Mouse (Mus musculus): ENCODE measurements around the gene Rhog.

Gene Rhog

DNA sequence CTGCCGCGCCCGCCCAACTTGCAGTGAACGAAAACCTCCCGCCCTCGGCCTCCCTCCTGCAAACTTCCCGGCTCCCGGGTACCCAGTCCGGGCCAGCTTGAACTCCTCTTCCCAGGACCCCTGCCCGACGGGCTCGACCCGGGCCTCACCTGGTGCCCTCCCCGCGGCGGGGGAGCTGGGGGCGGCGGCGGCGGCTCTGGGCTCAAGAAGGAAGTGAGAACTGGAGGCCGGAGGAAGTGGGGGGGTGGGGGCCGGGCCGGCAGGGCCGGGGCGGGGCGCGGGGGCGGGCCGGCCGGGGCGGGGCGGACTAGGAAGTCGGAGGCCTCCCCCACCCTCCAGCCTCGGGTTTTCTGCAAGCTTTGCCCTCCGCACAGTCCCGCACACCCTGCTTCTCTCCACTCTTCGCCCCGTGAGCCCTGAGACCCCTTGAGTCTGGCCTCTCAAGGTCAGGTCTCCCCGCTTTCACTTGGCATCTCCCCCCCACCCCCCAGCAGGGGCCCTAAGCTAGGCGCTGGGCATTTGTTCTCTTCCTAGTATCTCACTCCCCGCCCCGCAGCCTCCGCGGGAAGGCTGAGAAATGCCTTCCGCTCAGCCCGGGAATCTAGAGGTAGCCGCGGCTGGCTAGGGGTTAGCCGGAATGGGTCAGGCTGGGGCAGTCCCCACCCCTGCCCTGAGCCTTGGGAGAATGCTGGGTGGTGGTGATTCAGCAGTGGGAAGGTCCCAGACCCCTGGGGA lies 5.8 kb downstream of the Rhog start:
- DNase-seq, result peak; percentile 78

DNA sequence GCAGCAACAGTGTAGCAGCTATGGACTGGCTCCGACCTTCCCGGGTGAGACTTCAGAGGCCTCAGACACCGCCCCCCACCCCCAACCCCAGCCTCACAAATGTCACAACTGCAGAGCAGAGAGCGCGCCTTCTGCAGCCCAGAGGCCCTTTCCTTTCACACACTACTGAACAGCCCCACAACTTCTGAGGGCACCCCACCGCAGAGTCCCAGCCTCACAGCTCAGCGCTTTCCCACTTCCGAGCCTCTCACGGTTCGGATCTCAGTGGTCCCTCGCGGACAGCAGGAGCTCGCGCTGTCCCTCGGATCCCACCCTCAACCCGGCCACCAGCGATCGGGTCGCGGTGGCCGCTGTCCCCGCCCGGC lies 6.3 kb downstream of the Rhog start:
- DNase-seq, result no peak

DNA sequence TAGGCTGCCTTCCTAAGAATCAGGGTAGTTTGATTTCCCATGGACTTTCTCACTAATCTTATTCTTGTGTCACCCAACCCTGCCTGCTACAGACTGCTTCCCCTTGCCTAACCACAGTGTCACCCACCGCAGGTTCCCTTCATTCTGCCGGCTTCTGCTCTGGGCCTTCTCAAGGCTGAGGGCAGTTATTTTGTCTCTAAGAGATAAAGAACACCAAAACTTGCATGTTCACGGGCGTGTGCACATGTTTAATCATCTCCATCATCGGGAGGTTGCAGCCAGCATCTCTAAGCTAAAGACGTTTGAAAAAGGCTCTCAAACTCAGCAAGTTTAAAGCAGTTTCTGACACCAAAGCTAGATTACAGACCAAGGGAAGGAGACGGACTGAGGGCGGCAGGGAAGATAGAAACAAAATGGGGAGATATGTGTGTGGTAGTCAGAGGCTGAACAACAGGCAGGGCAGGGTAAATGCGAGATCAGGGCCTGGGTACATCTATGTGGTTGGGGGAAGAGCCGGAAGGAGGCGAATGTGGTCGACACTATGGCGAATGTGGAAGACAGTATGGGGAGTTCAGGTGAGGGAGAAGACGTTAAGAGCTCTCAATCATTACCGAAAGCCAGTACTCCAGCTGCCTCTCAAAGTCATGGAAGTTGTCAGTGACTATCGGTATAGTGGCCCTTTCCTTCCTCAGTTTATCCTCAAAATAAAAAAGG lies 7.0 kb downstream of the Rhog start:
- DNase-seq, result no peak

DNA sequence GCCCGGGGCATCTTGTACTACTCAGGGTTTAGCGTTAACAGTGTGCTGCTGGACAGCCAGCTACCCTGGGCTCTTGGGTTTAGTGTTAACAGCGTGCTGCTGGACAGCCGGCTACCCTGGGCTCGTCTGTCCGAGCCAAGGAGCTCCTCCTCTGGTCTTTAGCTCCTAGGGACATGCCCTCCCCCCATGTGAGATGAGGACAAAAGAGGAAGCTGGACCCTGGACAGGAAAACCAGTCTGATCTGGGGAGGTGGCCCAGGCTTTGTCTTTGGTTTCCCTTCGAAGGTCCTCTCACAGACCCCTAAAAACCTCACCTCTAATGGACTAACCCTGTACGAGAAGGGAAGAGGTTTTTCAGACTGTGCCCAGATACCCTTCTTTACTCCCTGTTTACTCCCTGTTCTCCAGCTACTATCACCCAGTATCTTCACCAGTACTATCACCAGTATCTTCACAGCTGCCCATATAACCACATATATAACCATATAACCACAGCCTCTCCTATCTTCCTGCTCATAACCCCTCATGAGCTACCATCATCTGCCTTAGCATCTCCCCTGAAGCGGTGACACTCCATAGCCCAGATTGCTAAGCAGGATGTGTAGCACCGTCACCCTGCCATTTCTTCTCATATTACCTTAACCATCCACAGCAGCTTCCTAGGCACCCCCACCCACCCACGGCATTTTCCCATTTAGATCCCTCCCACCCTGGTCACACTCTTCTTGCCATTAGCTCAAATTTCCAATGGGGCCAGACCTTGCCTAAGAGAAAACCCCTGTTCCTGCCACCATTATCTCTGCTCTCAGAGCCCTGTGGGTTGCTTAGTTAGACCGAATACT lies 8.7 kb downstream of the Rhog start:
- DNase-seq, result no peak

DNA sequence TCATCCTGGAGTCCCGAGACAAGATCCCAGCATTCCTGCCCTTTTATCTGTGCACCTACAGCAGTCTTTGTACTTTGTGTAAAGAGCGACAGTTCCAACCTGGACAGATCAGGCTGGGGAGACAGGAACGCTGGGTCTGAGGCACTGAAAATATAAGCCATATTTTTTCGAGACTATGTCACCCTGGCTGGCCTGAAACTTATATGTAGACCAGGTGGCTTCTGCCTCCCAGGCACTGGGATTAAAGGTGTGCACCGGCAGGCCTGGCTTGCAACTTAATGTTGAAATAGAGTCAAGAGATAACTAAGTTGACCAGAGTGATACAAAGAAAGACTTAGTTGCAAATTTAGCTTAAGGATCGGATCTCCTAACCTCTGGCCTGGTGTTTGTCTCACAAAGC lies 9.6 kb downstream of the Rhog start:
- no peak for DNase-seq

DNA sequence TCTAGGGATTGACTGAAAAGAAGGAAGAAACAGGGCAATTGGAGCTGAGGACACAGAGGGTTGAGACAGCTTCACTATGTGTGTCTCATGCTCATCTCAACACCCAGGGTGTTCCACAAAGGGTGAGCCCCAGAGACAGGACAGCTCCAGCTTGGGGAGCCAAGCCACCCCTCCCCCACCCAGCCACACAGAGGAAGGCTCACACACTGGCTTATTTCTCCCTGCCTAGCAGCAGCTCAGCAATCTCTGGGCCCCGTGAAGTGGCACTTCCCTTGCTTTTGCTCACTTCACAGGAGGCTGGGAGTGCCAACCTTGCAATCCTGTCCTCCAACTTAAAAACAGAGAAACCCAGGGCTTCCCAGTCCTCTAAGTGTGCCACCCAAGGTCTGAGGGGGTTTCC lies 10.1 kb downstream of the Rhog start:
- DNase-seq, result no peak

DNA sequence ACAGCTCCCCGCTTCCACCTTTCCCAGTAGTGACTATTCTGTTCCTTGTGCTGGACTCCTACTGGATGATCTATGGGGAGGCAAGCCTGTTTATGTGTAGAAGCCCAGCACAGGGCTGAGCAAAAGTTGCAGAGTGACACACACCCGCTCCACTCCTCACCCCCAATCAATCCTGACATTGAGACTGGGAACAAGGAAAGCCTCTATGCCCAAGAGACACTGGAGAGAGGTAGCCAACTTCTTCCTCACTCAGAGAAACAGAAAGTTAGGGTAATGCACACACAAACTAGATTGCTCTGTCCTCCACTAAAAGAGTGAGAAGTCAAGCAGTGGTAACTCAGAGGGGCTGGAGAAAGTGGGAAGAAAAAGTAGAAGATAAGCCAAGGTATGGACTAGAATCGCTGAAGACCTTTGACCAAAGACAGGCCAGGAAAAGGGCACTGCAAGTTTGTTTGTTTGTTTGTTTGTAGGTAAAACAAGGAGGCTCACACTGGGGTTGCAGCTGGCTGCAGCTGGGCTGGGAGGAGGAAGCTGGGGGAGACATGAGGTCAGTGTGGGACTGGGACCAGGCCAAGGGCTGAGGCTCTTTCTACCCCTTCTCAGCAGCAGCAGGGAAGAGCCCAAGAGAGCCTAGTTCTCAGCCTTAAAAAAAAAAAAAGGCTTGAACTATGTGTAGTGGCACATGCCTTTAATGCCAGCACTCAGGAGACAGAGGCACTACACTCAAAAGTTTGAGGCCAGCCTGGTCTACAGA lies 10.9 kb downstream of the Rhog start:
- no peak for DNase-seq

DNA sequence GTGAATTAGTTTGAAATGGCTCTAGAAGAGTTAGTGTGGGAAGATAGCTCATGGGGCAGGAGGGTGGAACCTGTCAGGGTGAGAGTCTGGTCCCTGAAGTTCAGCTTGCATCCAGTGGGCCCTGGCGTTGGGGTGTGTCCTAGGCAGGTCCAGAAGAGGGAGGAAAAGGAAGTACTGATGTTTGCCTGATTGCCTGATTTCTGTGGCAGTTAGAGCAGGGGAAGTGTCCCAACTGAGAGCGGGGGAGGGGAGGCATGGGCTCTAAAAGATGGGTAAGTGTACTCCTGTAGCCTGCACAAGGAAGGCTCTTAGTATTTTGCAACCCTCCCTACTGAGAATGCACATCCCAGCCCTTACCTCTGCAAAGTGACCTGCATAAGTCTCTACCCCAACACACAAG lies 12.0 kb downstream of the Rhog start:
- no peak for DNase-seq

DNA sequence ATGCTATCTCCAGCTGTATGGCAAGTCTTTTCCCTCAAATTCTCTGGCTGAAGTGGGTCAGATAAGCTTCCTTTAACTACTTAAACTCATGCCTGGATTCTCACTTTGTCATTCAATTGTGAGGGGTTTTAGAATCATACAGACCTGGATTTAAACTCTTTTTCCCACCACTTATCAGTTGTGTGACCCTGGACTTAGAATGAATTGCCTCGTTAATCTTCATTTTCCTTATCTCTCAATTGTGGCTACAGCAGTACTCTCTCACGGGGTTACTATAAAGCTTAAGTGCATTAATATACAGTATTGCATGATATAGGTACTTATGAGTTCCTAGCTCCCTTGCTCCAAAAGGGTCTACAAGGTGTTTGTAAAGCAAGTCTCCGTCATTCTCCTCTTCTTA lies 12.9 kb downstream of the Rhog start:
- no peak for DNase-seq

DNA sequence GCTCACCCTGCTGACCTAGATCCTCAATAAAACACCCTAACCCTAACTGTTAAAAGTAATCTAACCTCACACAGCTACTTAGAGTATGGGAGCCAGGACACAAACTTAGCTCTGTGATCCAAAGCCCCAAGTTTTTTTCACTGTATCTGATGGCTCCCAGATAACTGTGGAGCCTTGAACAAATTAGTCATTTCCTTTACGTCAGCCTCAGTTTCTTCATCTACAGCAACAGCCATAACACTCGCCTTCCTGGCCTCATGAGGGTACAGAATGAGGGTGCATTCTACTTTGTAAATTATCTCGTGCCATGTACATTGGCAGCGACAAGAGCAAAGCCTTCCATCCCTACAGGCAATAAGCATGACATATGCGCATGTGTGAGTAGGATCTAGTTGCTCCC lies 13.5 kb downstream of the Rhog start:
- no peak for DNase-seq

DNA sequence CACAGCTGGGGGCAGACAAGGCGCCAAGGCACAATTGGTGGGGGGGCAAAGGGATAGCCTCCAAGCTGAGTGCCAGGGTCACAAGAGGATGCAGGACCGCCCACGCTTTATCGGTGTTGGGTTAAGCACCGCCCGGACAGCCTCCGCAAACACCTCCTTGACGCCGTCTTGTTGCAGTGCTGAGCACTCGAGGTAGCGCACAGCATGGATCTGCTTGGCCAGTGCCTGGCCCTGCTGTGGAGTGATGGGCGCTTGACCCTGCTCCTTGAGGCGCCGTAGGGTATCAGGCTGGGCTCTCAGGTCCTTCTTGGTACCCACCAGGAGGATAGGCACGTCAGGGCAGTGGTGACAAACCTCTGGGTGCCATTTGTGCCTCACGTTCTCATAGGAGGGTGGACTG lies 16.3 kb downstream of the Rhog start:
- no peak for DNase-seq

DNA sequence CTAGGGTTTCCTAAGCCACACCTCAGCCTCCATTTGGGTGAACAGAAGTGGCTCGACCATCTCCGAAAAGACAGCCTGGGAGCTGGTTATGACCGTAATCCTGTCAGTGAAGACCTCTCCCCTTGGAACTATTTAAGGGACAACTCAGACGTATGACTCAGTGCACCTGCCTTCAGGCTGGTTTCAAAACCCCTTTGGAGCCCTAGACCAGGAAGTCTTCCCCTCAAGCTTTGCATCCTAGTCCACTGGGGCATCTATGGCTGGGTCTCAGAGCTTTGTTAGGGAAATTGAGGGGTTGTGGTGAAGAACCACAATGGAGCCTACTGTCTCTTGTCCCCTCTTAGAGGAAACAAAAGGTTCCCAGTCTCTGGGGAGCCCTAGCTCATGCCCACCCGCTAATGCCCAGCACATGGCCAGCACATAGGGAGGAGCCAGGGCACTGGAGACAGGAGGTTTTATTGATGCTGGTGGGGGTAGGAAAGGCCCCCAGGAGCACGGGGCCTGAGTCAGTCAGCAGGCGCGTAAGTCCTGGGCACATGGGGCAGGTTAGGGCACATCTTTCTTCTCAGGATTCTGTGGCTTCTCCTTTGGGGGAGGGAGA lies 17.1 kb downstream of the Rhog start:
- DNase-seq, result no peak

DNA sequence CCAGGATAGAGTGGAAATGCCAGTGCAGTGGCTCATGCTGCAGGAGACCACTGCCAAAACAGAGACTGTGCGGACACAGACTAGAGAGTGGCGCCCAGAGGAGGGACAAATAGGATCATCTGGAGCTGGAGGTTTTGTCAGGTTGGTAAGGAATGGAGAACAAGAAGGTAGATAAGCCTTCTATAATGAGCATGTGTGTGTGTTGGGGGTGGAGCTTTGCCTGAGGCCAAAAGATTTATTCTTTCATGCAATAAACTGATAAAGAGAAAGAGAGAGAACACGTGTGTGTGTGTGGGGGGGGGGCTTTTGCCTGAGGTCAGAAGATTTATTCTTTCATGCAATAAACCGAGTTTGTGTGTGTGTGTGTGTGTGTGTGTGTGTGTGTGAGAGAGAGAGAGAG lies 22.8 kb downstream of the Rhog start:
- DNase-seq, result no peak

DNA sequence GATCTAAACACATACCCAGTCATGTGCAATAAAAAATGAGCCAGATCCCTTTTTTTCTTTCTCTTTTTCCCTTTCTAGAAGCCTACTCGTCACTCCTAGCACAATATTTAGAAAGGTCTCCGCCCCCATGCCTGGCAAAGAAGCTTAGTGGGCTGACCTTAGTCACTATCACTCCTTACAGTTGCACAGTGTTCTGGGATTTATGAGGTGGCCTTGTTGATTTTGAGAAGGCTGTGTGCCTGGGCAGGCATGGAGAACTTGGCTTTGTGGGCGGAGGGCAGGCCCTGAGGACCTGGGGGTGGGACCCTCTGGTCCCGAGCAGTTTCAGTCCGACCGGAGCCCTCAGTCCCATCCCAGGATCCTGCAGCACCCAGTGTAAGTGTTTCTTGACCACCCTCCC lies 26.0 kb downstream of the Rhog start:
- DNase-seq, result no peak

DNA sequence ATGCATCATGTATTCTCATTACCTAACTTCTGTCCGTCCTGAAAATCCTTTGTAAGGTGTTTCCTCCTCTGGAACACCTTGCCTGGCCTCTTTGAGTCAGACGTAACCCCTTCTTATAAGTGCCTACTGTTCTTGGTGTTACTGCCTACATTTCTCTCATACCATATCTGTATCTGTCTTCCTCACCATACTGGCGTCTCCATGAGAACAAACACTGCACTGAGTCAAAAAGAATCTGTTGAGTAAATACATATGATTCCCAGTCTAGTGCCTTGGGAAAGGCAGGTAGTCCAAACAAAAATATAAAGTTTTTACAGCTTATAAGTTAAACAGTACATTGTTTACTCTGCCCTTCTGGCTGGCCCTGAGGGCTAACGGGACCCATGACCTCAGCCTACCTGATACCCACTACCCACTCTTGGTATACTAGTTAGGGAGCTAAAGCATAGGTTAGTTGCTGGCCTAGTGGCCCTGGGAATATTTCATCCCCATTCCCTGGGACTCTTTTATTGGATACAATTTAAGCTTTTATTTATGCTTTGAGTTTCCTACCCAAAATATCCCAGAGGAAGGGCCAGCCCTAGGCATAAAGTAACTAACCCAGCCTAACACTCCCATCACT lies 27.7 kb downstream of the Rhog start:
- no peak for DNase-seq

DNA sequence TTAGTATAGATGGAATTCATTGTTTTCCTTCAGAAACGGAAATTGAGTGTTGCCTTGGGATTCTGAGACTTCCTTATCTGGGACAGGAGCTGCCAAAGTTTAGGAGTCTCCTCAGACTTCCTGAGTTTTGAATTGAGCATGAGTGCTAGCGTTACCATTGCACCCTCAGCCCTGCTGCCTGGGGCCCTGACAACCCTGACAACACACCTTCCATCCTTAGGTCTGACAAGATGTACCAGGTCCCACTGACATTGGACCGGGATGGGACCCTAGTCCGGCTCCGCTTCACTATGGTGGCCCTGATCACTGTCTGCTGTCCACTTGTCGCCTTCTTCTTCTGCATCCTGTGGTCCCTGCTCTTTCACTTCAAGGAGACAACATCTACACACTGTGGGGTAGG lies 29.8 kb downstream of the Rhog start:
- DNase-seq, result no peak

DNA sequence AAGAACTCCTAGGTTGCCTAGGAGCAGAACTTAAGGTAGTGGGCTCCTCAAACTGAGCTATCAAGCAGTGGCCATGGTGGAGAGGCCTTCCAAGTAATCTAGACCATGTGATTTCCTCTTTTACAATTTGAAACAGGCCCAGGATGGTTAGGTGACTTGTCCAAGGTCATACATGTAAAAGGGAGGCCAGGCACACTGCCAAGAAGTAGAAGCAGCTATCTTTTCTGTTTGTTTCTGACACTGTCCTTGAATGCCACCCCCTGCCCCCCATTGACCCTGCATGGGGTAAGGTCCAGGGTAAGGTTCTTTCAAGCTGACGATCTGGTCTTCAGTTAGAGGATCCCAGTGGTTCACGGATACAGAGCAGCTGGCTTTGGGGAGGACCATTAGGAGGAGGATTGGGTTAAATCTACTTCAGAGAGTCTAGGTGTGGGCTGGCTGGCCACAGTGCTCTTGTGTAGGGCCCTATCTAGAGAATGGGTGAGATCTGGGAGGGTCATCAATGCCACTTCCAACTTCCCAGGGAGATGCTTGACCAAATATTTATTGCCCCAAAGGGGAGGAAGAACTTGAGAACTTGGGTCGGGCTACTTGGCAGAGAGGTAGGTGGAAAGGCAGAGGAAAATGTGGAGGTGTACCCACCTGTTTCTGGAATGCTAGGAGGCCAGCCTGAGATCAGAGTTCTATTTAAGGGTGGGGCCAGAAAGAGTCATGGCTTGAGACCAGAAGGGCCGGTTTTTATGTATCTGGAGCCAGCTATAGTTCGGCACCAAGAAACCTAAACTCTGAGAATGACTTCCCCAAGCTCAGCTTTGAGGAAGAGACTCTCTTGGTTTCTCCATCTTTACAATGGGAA lies 31.7 kb downstream of the Rhog start:
- peak; percentile 41 for DNase-seq

DNA sequence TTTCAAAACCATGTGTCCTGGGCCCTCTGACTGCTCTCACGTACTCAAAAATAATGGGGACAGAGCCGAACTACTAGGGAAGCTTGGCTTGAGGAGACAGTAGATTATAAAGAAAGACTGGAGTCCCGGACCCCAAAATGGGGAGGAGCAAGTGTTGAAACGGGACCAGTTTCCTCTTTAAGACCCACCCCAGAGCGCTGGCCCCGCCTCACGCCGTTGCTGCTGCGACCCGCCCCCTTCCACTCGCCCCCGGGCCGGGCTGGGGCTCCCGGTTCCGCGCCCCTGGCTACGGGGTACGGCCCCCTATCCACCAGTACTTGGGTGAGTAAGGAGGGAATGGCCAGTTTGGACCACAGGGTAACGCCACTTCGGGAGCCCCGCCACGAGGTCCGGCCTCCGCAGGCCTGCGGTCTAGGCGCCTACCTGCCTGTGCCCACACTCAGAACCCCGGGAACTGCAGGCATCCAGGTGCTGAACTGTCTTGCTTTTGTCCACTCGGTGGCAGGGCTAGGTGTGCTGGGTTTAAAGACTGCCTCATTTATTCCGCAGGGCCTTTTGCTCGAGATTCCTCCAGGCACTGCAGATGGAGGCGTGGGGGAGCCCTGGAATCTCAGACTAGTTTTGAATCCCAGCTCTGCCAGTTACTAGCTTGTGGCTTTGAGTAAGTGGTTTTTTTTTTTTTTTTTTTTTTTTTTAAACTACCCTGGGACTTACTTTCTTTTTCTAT lies 32.9 kb downstream of the Rhog start:
- DNase-seq, result peak; percentile 68

DNA sequence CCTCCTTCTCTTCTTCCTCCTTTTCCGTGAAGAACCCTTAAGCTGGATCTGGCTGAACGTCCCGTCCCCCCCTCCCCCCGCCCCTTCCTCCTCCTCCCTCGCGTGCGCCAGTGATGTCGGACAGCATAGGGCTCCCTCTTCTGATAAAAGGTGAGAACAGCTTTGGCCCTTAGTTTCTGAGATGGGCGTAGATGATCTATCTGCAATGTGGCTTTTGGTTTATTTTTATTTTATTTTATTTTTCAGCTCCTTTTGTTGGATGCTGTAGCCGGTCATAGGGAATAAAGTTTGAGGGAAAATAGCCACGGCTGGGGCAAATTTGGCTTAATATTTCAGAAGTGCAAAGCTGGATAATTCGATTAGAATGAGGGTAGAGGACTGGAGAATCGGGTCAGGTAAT lies 33.5 kb downstream of the Rhog start:
- DNase-seq, result peak; percentile 43

DNA sequence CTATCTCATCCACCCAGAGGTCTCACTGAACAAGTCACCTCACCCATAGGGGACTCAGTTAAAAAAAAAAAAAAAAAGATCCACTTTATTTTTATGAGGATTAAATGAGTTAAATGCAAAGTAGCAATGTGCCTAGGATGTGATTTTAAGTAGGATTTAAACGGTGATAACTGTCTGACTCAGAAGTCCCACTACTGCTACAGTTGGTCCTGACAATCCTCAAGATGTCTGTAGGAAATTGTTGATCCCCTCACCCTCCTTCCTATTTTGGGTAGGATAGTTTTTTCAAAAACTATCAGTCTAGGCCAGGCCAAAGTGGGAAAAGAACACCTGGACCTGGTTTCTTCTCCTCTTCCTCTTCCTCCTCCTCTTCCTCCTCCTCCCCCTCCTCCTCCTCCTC lies 34.0 kb downstream of the Rhog start:
- DNase-seq, result no peak

DNA sequence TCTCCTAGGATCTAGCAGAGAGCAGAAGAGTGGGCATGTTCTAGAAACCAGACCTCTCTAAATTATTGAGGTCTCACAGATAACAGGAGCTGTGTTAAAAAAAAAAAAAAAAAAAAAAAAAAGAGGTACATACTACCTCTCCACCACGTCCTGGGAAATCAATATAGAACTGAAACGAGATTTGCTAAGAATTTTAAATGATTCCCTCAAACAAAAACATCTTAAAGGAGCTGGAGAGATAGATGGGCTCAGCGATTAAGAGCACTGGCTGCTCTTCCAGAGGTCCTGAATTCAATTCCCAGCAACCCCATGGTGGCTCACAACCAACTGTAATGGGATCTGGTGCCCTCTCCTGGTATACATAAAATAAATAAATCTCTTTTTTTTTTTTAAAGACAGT lies 44.8 kb downstream of the Rhog start:
- DNase-seq, result no peak

Measured in cerebellum, adult 11-12 months (tissue).